Mouse (Mus musculus) small intestine, adult 2 months (tissue): Measurements from ENCODE around the gene Kat2a. TPM values are rescaled to one million over a fixed set of nuclear protein-coding genes. Genes with fewer than 3 reads are reported as not detected.

Experiments
- H3K27ac ChIP-seq: fragments of 200-500 bp; 2 replicates; pipeline ENCODE4 v1.5.1; 2012; ENCODE audit warnings: low read depth, low read length, control low read depth, inconsistent platforms; ENCODE audit not compliant: insufficient read depth
- H3K27me3 ChIP-seq: fragments of 200-500 bp; 2 replicates; pipeline ENCODE4 v1.6.1; 2012; ENCODE audit warnings: mild to moderate bottlenecking, moderate library complexity, low read length, inconsistent platforms; ENCODE audit not compliant: control insufficient read depth, insufficient read depth
- H3K36me3 ChIP-seq: fragments of 200-500 bp; 2 replicates; pipeline ENCODE4 v1.6.1; 2012; ENCODE audit warnings: mild to moderate bottlenecking, low read length, control low read depth, inconsistent platforms; ENCODE audit not compliant: control insufficient read depth, insufficient read depth
- H3K4me1 ChIP-seq: fragments of 200-500 bp; 2 replicates; pipeline ENCODE4 v1.6.1; 2012; ENCODE audit warnings: low read length, inconsistent platforms, mixed read lengths; ENCODE audit not compliant: control insufficient read depth, insufficient read depth, insufficient read length
- H3K4me3 ChIP-seq: fragments of 200-500 bp; 2 replicates; pipeline ENCODE4 v1.5.1; 2012; ENCODE audit warnings: low read depth, mild to moderate bottlenecking, control low read depth, inconsistent platforms, low read length, moderate library complexity
- CTCF ChIP-seq: fragments of 200-500 bp; IDR thresholded peaks from 2 replicates; pipeline ENCODE4 v1.5.1; 2012; ENCODE audit warnings: low read depth, mild to moderate bottlenecking, control low read depth, inconsistent platforms, low read length, moderate library complexity, mixed read lengths; ENCODE audit not compliant: insufficient replicate concordance, insufficient read length; ENCODE audit errors: extremely low read depth
- POLR2A ChIP-seq: fragments of 200-500 bp; IDR thresholded peaks from 2 replicates; pipeline ENCODE4 v1.6.1; 2012; ENCODE audit warnings: low read depth, mild to moderate bottlenecking, control low read depth, inconsistent platforms, low read length, moderate library complexity
- WGBS: fragments of 180-500 bp; shearing (Covaris S2); methylation state at CpG from one replicate; pipeline ENCODE4 v1.1.7; 2018; 5-methylcytosine and 5-hydroxymethylcytosine counted together
- polyA plus RNA-seq: library from polyadenylated mRNA; depleted of rRNA; stranded (reverse); fragments of >200 nt; gene quantifications from 2 replicates; pipeline ENCODE4 v1.2.3, GENCODE M21; 2012

The Kat2a gene
- polyA plus RNA-seq, 1 experiment, result 12.2 TPM

DNA sequence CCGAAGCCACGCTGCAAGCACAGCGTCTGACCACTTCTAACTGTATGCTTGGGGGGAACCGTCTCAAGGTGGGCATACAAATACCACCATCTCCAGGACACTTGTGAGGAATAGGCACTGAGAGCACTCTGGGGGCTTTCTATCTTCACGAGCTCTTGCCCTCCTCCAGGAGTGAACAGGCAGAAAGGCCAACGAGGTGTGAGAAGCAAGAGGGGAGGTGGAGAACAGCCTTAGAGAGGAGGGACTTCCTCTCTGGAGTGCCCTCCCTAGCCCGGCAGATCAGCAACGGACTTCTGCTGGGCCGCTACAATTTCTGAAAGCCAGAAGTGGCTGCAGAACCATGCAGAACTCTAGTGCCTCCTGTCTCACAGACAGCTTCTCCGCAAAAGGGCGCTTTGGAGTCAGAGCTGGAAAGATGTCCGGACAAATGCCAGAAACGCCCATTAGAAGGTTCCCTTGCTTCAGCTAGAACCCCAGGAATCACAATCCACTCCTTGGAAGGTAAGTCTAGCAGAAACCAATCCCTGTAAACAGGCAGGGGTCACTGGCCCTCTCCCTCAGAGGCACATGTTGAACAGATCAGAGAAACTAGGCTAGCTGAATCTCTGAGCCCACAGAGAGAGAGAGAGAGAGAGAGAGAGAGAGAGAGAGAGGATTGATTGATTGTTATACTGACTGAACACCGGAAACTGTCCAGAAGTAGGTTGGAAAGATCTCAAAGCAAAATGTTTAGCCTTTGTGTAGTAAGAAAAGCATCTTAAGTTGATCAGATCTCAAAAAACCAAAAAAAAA is 23.9 kb upstream of the Kat2a start:
- TF ChIP-seq POLR2A (peak; percentile 43), CTCF (no peak)
- WGBS, result 41% methylated on average over 14 of the region's 14 CpGs
- Histone ChIP-seq H3K27me3 (no peaks in the 10 kb centered on the region), H3K4me1 (peaks cover 18% of the 10 kb centered on the region), H3K4me3 (peak overlapping the region; percentile 61), H3K36me3 (peaks cover 4% of the 10 kb centered on the region), H3K27ac (peak overlapping the region; percentile 71)

DNA sequence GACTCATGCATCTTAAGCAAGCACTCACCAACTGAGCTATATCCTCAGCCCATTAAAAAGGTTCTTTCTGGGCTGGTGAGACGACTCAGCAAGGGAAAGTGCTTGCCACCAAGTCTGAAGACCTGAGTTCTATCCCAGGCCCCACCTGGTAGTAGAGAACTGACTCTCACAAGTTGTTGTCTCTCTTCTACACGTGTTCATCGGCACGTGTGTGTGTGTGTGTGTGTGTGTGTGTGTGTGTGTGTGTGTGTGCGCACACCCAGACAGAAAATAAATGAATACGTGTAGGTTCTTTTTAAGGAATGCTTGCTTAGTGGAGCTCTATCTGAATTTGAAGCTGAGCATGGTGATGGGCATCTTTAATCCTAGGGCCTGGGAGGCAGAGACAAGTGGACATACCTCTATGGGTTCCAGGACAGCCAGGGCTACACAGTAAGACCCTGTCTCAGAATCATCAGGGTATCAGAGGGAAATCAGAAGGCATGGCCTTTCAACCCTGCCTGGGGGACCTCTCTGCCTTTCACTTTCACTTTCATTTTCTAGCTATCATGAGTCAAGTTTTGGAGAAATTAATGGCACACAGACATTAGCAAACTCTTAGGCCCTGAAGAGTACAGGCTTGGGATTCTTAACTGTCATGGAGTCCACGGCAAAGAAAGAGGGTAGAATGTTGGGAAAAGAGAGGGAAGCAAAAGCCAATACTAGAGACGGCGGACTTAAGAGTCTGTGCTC is 23.0 kb upstream of the Kat2a start:
- Histone ChIP-seq H3K36me3 (peaks cover 4% of the 10 kb centered on the region), H3K4me1 (peaks cover 18% of the 10 kb centered on the region), H3K4me3 (peak overlapping the region; percentile 61), H3K27ac (peak overlapping the region; percentile 71), H3K27me3 (no peaks in the 10 kb centered on the region)
- 64% methylated on average over 9 of the region's 9 CpGs for WGBS
- TF ChIP-seq POLR2A, result no peak
- TF ChIP-seq CTCF, result no peak

DNA sequence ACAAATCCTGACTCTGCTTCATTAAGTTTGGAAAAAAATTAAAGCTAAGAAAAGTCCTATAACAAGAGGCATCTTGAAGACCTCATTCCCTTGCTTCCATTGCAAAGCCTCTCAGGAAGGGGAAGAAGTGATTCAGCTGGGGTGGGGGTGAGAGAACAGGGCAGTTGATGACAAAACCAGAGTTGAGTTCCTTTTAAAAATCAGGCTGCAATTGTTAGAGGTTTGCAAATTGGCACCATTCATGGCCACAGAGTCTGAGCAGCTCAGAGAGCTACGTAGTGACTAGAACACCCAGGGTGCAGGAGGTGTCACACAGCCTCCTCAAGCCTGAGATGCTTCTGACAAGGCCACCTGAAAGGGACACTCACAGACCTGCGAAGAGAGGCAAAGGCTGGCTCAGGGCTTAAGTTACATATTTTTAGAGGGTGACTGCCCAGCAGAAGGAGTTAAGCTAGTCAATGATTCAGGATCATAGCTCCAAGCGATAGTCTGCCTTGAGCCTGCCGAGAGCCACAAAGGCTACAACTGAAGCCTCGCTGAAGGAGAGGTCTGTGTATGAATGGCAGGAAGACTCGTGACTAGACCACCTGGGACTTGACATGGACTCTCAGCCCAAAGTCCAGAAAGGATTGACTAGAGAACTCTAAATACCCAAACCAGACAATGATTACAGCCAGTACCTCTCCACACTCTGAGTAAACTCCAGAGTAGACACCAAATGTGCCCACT is 18.4 kb upstream of the Kat2a start:
- Histone ChIP-seq H3K4me3 (no peak overlapping the region), H3K36me3 (peaks cover 17% of the 10 kb centered on the region), H3K4me1 (peaks cover 11% of the 10 kb centered on the region), H3K27ac (no peak overlapping the region), H3K27me3 (no peaks in the 10 kb centered on the region)
- 79% methylated on average over 6 of the region's 6 CpGs for WGBS
- TF ChIP-seq CTCF (no peak), POLR2A (no peak)

DNA sequence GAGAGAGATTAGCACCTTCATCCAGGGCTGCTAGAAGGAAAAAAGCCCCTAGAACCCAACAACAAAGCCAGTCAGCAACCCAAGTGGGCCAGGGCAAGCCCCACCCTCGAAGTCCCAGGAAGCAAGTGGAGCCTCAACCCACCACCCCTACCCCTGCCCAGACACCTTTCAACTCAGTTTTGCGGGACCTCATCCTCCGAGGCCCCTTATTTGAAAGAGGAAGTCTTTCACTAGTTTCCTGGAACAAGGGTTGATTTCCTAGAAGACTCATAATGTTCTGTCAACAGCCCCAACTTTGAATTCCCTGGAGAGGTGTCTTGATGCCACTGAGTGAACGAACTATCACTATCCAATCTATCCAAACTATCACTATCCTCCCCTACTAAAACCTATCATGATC is 17.7 kb upstream of the Kat2a start:
- Histone ChIP-seq H3K4me3 (no peak overlapping the region), H3K4me1 (peaks cover 9% of the 10 kb centered on the region), H3K36me3 (peaks cover 17% of the 10 kb centered on the region), H3K27me3 (no peaks in the 10 kb centered on the region), H3K27ac (no peak overlapping the region)
- 79% methylated on average over 4 of the region's 4 CpGs for WGBS
- TF ChIP-seq POLR2A, result no peak
- TF ChIP-seq CTCF, result no peak

DNA sequence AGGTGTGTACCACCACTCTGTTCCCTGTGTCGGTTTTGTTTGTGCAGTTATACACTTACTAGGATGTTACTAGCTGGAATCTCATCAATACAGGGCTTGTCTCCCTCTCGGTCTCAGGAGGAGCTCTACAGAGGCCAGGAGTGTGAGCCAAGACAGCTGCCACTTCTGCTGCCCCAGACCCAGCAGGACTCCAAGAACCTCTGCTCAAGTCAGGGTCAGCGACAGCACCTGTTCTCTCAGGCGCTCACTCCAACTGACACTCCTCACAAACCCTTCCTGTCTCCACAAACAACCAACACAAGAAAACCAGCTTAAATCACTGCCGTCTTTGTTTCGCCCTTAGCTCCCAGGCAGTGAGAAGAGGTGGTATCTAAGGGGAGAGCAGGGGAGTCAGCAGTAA is 16.3 kb upstream of the Kat2a start:
- WGBS, result 85% methylated on average over 6 of the region's 6 CpGs
- no peak overlapping the region for H3K4me3 ChIP-seq
- H3K27me3 ChIP-seq, result no peaks in the 10 kb centered on the region
- TF ChIP-seq POLR2A, result no peak
- TF ChIP-seq CTCF, result no peak
- peaks cover 16% of the 10 kb centered on the region for H3K4me1 ChIP-seq
- H3K27ac ChIP-seq, result no peak overlapping the region
- peaks cover 17% of the 10 kb centered on the region for H3K36me3 ChIP-seq

DNA sequence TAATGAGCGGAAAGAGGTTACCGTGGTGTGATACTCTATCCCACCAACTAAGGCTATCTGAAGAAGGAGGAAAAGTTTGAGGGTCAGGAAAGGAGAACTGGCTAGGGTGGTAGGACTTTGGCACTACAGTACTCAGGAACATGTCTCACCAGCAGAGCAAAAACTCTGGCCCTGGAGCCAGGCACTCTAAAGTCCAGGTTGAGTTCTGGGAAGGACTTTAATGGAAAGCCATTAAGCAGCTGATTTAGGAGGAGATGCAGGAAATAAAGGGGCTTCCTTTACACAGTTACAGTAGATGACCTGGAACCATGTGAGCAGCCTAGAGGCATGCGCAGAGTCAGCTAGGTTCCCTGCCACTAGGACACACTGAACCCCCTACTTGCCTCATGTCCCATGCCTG is 14.9 kb upstream of the Kat2a start:
- WGBS, result 89% methylated on average over 3 of the region's 3 CpGs
- Histone ChIP-seq H3K4me3 (no peak overlapping the region), H3K4me1 (peaks cover 21% of the 10 kb centered on the region), H3K27ac (no peak overlapping the region), H3K27me3 (no peaks in the 10 kb centered on the region), H3K36me3 (peaks cover 13% of the 10 kb centered on the region)
- TF ChIP-seq POLR2A (no peak), CTCF (no peak)
